In genomic region chr19:34306794-34307193, GRCm38 (mm10) we compare ENCODE assay signal across 25 mouse cellular contexts. TPM values are rescaled to one million over a fixed set of nuclear protein-coding genes. Genes with fewer than 3 reads are reported as not detected.
A peak's percentile ranks its signal among the peaks of the same experiment; 100 is the strongest.
DNase-seq lines count a peak whose midpoint lies in the region; ATAC-seq and TF ChIP-seq lines count a peak whose summit lies in the region.
"Had no signal": no experiment of that assay in that cellular context is flagged by ENCODE, and none has a peak within 500 bp of the region (broad histone marks: within the 10 kb centered on the region; RNA-seq: fewer than 3 reads in every experiment).

No protein-coding gene starts in this region.

- no peaks in the 10 kb centered on the region for H3K27me3 ChIP-seq in forebrain, embryonic 13.5 days
- no peaks in the 10 kb centered on the region for H3K27me3 ChIP-seq in forebrain, postnatal 0 days (ENCODE audit: insufficient read depth, low read length)
- no peaks in the 10 kb centered on the region for H3K27me3 ChIP-seq in liver, embryonic 12.5 days (replicated peaks)
- H3K27me3 ChIP-seq: forebrain, embryonic 15.5 days; heart, embryonic 12.5 days; heart, embryonic 15.5 days; hindbrain, embryonic 13.5 days had no signal

- H3K4me2 ChIP-seq in forebrain, embryonic 13.5 days: no peak overlapping the region
- no peak overlapping the region for H3K4me2 ChIP-seq in forebrain, postnatal 0 days (ENCODE audit: low read depth)
- no peak overlapping the region for H3K4me2 ChIP-seq in liver, embryonic 12.5 days
- H3K4me2 ChIP-seq: forebrain, embryonic 15.5 days; heart, embryonic 12.5 days; heart, embryonic 15.5 days; hindbrain, embryonic 13.5 days had no signal

- TF ChIP-seq CTCF in forebrain, postnatal 0 days (IDR thresholded peaks at IDR 0.05; ENCODE audit: low read depth): no peak

- 78% methylated on average over 6 of the region's 6 CpGs for WGBS in forebrain, embryonic 13.5 days
- WGBS in forebrain, postnatal 0 days: 84% methylated on average over 6 of the region's 6 CpGs
- WGBS in liver, embryonic 12.5 days (ENCODE audit: insufficient replicate concordance): 56% methylated on average over 6 of the region's 6 CpGs

- no peak overlapping the region for H3K27ac ChIP-seq in forebrain, embryonic 13.5 days
- no peak overlapping the region for H3K27ac ChIP-seq in forebrain, postnatal 0 days (ENCODE audit: low read depth, low read length)
- H3K27ac ChIP-seq in liver, embryonic 12.5 days: no peak overlapping the region
- H3K27ac ChIP-seq: forebrain, embryonic 10.5 days; forebrain, embryonic 15.5 days; heart, embryonic 15.5 days; hindbrain, embryonic 10.5 days; hindbrain, embryonic 13.5 days had no signal

- no peaks in the 10 kb centered on the region for H3K36me3 ChIP-seq in forebrain, embryonic 13.5 days (ENCODE audit: poor library complexity, severe bottlenecking)
- H3K36me3 ChIP-seq in forebrain, postnatal 0 days (ENCODE audit: insufficient read depth): no peaks in the 10 kb centered on the region
- H3K36me3 ChIP-seq in liver, embryonic 12.5 days: no peaks in the 10 kb centered on the region
- H3K36me3 ChIP-seq: forebrain, embryonic 10.5 days; forebrain, embryonic 15.5 days; heart, embryonic 12.5 days; heart, embryonic 15.5 days; hindbrain, embryonic 10.5 days; hindbrain, embryonic 13.5 days had no signal

- ATAC-seq in inflammation-experienced regulatory T-cells, adult 6 months: peak; percentile 87
- ATAC-seq in forebrain, embryonic 13.5 days: no peak
- ATAC-seq in forebrain, postnatal 0 days: no peak
- no peak for ATAC-seq in liver, embryonic 12.5 days
- ATAC-seq: forebrain, embryonic 15.5 days; hindbrain, embryonic 16.5 days; intestine, postnatal 0 days had no signal

- H3K4me3 ChIP-seq in forebrain, embryonic 13.5 days: no peak overlapping the region
- no peak overlapping the region for H3K4me3 ChIP-seq in forebrain, postnatal 0 days (ENCODE audit: low read depth, low read length)
- H3K4me3 ChIP-seq in liver, embryonic 12.5 days: no peak overlapping the region
- H3K4me3 ChIP-seq: forebrain, embryonic 10.5 days; forebrain, embryonic 15.5 days; heart, embryonic 12.5 days; heart, embryonic 15.5 days; hindbrain, embryonic 10.5 days; hindbrain, embryonic 13.5 days had no signal

- peak; percentile 73 for DNase-seq in CD4-positive helper T cell, adult 2 months (ENCODE audit: low read depth, low spot score)
- DNase-seq in CD4-positive, CD25-positive, alpha-beta regulatory T cell, adult 2 months (ENCODE audit: low read depth, low spot score): peak; percentile 66
- peak; percentile 73 for DNase-seq in T-cell, adult 2 months (ENCODE audit: low spot score)
- DNase-seq in forebrain, postnatal 0 days: no peak
- DNase-seq: adrenal gland, adult 2 months; adrenal gland, postnatal 14 days; cerebellum, adult 18-20 months; cerebellum, adult 9-10 months; cerebellum, postnatal 14 days; gastrocnemius, postnatal 10 days; gastrocnemius, postnatal 36 days; heart, postnatal 10 days; heart, postnatal 36 days; kidney, adult 2 months had no signal

- H3K9me3 ChIP-seq in forebrain, embryonic 13.5 days (replicated peaks): no peaks in the 10 kb centered on the region
- H3K9me3 ChIP-seq in forebrain, postnatal 0 days (ENCODE audit: low read length): no peaks in the 10 kb centered on the region
- H3K9me3 ChIP-seq in liver, embryonic 12.5 days (replicated peaks): no peaks in the 10 kb centered on the region
- H3K9me3 ChIP-seq: forebrain, embryonic 10.5 days; forebrain, embryonic 15.5 days; heart, embryonic 12.5 days; heart, embryonic 15.5 days; hindbrain, embryonic 10.5 days; hindbrain, embryonic 13.5 days had no signal

- no peak overlapping the region for H3K9ac ChIP-seq in forebrain, embryonic 13.5 days
- no peak overlapping the region for H3K9ac ChIP-seq in forebrain, postnatal 0 days
- no peak overlapping the region for H3K9ac ChIP-seq in liver, embryonic 12.5 days
- H3K9ac ChIP-seq: forebrain, embryonic 15.5 days; heart, embryonic 12.5 days; heart, embryonic 15.5 days; hindbrain, embryonic 13.5 days had no signal

- H3K4me1 ChIP-seq in forebrain, embryonic 13.5 days: no peaks in the 10 kb centered on the region
- no peaks in the 10 kb centered on the region for H3K4me1 ChIP-seq in forebrain, postnatal 0 days (ENCODE audit: insufficient read depth)
- no peaks in the 10 kb centered on the region for H3K4me1 ChIP-seq in liver, embryonic 12.5 days
- H3K4me1 ChIP-seq: forebrain, embryonic 10.5 days; forebrain, embryonic 15.5 days; heart, embryonic 12.5 days; heart, embryonic 15.5 days; hindbrain, embryonic 10.5 days; hindbrain, embryonic 13.5 days had no signal

RNA-seq across cellular contexts. Expression of gene Fas, which starts 16.3 kb away (rescaled TPM):
- polyA plus RNA-seq in inflammation-experienced regulatory T-cells, adult 6 months (2017; shearing (Covaris generic)): 100 to 1,000 TPM; 124 to 144 (median 139) TPM
- polyA plus RNA-seq in forebrain, embryonic 13.5 days (2015; fragmentation: Nextera tagmentation; extraction: Ambion mirVana): 0.19 and 0.40 TPM in 2 replicates
- total RNA-seq in forebrain, postnatal 0 days (2014; rRNA removed): 0.77 and 2.5 TPM in 2 replicates
- 0.85 and 0.94 TPM in 2 replicates for polyA plus RNA-seq in forebrain, postnatal 0 days (2015; fragmentation: Nextera tagmentation; extraction: Ambion mirVana)
- 0.74 and 1.4 TPM in 2 replicates for polyA plus RNA-seq in liver, embryonic 12.5 days (2016; fragmentation: Nextera tagmentation; extraction: Ambion mirVana)
- polyA plus RNA-seq: forebrain, embryonic 10.5 days had no signal

RNA-seq across cellular contexts. Expression of gene Acta2, which starts 51.4 kb away (rescaled TPM):
- polyA plus RNA-seq in inflammation-experienced regulatory T-cells, adult 6 months (2017; shearing (Covaris generic)): under 1 TPM in 2 of 3 experiments, not detected in 1; 0.16 to 0.64 TPM
- 4.4 and 6.2 TPM in 2 replicates for polyA plus RNA-seq in forebrain, embryonic 13.5 days (2015; fragmentation: Nextera tagmentation; extraction: Ambion mirVana)
- 3.8 and 11.1 TPM in 2 replicates for total RNA-seq in forebrain, postnatal 0 days (2014; rRNA removed)
- 6.0 and 8.5 TPM in 2 replicates for polyA plus RNA-seq in forebrain, postnatal 0 days (2015; fragmentation: Nextera tagmentation; extraction: Ambion mirVana)
- 26.4 and 31.0 TPM in 2 replicates for polyA plus RNA-seq in liver, embryonic 12.5 days (2016; fragmentation: Nextera tagmentation; extraction: Ambion mirVana)

Comparison
In these comparisons a context has a peak if more than half of its experiments do, and no peak if none do; other contexts are left out.
1. RNA of gene Fas, which starts 16.3 kb away (polyA plus RNA-seq): 124 to 144 TPM in inflammation-experienced regulatory T-cells, adult 6 months; 0.85 to 0.94 TPM in forebrain, postnatal 0 days, 0.74 to 1.4 TPM in liver, embryonic 12.5 days and 0.19 to 0.40 TPM in forebrain, embryonic 13.5 days; every median in the first group is over 10 times any median in the second.